Mouse (Mus musculus) A20 (cell line): ENCODE results near the gene B130006D01Rik.

ENCODE experiments used
- DNase-seq: peaks from one replicate; pipeline ENCODE4 v3.0.0-alpha.2; 2011; ENCODE audit warnings: low read depth, low spot score

Gene B130006D01Rik

DNA sequence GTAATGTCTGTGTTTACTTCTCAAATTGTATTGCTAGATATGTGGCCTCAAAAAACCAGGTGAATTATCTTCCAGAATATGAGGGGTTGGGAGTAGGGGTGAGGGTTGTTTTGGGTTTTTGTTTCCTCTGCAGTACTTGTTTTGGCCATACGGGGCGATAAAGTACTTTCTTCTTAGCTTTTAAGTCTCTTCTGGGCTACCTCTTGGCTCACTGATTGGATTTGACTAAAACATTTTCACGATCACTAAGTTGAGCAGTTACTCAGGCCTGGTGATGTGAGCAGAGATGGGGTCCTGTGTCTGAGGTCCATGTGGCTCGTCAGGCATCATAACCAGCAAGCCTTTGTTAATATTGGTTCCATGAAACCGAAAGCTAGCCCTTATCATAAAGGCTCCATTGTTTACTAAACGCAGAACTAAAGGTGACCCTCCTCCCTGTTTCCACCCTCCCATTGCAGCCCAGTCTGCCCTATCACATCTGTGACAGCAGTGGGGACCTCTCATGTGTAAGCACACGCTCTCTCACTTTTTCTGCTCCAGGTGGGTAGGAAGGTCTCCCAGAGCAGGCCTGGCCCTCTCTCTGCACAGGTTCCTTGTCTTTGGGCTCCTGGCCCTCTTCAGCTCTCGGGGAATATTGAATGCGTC is 47.5 kb downstream of the B130006D01Rik start:
- DNase-seq: peak; percentile 35

DNA sequence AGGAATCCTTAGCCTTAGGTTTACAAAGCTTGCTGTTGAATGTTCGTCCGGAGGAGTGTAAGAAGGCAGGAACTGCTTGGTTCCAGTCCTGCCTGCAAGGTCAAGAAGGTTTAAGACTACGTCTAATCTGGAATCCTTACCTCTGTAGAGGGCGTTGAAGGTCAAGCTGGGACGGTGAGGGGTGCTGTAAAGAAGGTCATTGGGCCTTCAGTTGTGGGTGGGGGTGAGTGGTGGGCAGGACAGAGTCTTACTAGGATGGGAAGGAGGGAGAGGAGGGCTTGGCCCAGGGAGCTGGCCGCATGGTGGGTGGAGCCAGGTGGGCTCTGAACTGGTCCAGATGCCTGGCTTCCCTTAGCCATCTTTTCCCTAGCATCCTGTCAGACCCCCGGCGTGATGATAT is 48.3 kb downstream of the B130006D01Rik start:
- DNase-seq: no peak

DNA sequence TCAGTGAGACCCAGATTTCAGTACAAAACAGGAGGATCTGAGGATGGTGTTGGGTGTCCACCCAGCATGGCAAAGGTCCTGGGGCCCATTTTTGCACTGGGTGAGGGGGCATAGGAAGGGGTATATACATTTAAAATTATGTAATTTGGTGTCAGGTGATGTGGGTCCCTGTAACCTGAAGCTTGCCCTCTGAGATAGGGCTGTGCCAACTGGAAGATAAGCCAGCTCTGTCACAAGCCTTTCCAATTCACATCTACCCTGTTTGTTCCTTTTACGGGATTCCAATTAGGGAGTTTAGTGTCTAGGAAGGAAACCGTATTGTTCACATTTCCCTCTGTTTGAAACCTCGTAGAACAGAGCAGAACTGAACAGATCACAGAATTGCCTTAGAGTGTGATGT is 49.9 kb downstream of the B130006D01Rik start:
- DNase-seq: no peak
